Mouse (Mus musculus) testis, adult 2 months (tissue): ENCODE measurements around the gene Gsg1l. TPM values are rescaled to one million over a fixed set of nuclear protein-coding genes. Genes with fewer than 3 reads are reported as not detected.

ENCODE experiments used
- H3K27ac ChIP-seq: fragments of 200-500 bp; 2 replicates; pipeline ENCODE4 v1.5.1; 2012; ENCODE audit warnings: low read depth, low read length; ENCODE audit not compliant: control insufficient read depth, insufficient read depth
- H3K27me3 ChIP-seq: fragments of 200-500 bp; 2 replicates; pipeline ENCODE4 v1.6.1; 2012; ENCODE audit warnings: mild to moderate bottlenecking, low read length, moderate library complexity; ENCODE audit not compliant: control insufficient read depth, insufficient read depth
- H3K36me3 ChIP-seq: fragments of 200-500 bp; 2 replicates; pipeline ENCODE4 v1.6.1; 2012; ENCODE audit warnings: mild to moderate bottlenecking, low read length; ENCODE audit not compliant: control insufficient read depth, insufficient read depth
- H3K4me1 ChIP-seq: fragments of 200-500 bp; 2 replicates; pipeline ENCODE4 v1.6.1; 2012; ENCODE audit warnings: low read length; ENCODE audit not compliant: control insufficient read depth, insufficient read depth
- H3K4me3 ChIP-seq: fragments of 200-500 bp; 2 replicates; pipeline ENCODE4 v1.5.1; 2012; ENCODE audit warnings: low read depth, mild to moderate bottlenecking, low read length, moderate library complexity, mixed read lengths; ENCODE audit not compliant: control insufficient read depth
- CTCF ChIP-seq: fragments of 200-500 bp; IDR thresholded peaks from 2 replicates; pipeline ENCODE4 v1.5.1; 2012; ENCODE audit warnings: low read depth, mild to moderate bottlenecking, inconsistent platforms, low read length, moderate library complexity; ENCODE audit not compliant: control insufficient read depth, insufficient read depth, insufficient replicate concordance
- POLR2A ChIP-seq: fragments of 200-500 bp; IDR thresholded peaks from 2 replicates; pipeline ENCODE4 v1.6.1; 2012; ENCODE audit warnings: low read depth, mild to moderate bottlenecking, inconsistent platforms, low read length, moderate library complexity; ENCODE audit not compliant: control insufficient read depth
- polyA plus RNA-seq: library from polyadenylated mRNA; depleted of rRNA; stranded (reverse); fragments of >200 nt; gene quantifications from 2 replicates; pipeline ENCODE4 v1.2.3, GENCODE M21; 2012

Gene Gsg1l
- polyA plus RNA-seq, 1 experiment, result 0.52 TPM

DNA sequence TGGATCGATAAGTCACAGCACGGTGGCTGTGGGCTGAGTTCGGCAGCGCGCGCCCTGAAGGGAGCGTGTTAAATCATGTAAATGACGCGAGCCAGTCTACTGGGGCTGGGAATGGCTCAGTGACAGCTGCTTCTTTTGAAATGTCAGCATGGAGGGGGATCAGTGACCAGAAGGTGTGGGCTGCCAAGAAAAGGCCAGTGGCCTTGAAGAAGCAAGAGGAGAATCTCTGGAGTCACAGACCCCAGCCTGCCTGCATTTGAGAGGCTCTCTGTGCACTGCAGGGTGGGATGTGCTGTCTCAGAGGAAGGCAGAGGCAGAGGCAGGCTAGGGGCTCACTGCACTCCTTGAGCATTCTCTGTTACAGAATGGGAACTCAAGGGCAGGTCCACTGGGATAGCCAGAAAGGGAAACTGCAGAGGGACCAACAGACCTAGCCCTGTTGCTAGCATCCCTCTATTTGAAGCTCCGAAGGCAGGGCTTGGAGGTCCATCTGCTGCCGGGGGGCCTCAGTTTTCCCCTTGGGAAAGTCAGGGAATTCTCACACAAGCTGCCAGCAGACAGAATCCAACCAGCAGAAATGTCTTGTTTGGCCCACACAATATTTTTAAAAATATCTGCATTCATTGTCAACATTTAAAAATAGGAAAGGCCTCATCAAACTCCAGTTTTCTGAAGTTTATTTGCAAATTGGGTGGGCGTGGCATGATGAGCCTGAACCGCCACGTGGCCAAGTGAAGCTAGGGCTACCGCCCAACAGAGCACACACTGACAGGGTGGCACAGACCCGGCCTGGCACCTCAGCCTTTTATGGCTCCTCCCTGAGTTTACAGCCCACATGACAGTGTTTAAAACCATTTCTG, 115.6 kb downstream of the Gsg1l start:
- TF ChIP-seq POLR2A, result no peak
- Histone ChIP-seq H3K4me3 (no peak overlapping the region), H3K36me3 (no peaks in the 10 kb centered on the region), H3K27ac (no peak overlapping the region), H3K4me1 (peaks cover 9% of the 10 kb centered on the region), H3K27me3 (no peaks in the 10 kb centered on the region)

DNA sequence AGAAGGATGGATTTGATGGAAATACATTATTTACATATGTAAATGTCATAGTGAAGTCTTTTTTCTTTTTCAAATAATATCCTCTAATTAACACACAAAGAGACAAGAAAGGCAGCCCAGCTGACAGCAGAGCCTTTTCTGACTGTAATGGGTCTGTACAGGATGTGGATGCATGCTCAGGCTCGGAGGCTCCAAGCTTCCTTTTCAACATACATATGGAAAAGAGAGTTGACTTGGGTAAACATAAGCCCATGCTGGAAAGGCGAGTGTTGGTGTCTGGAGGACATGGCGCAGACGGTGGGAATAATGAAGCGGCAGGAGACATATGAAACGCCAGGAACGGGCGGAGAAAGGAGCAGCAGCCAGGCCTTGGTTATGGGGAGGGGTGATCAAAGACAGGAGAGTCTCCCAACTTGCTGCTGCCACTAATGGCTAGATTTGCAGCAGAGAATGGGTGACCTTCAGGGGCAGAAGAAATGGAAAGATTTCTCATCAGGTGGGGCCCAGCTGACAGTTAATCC, 118.1 kb downstream of the Gsg1l start:
- H3K36me3 ChIP-seq, result no peaks in the 10 kb centered on the region
- TF ChIP-seq POLR2A (no peak), CTCF (no peak)
- H3K4me3 ChIP-seq, result no peak overlapping the region
- no peak overlapping the region for H3K27ac ChIP-seq
- H3K27me3 ChIP-seq, result no peaks in the 10 kb centered on the region
- peaks cover 9% of the 10 kb centered on the region for H3K4me1 ChIP-seq

DNA sequence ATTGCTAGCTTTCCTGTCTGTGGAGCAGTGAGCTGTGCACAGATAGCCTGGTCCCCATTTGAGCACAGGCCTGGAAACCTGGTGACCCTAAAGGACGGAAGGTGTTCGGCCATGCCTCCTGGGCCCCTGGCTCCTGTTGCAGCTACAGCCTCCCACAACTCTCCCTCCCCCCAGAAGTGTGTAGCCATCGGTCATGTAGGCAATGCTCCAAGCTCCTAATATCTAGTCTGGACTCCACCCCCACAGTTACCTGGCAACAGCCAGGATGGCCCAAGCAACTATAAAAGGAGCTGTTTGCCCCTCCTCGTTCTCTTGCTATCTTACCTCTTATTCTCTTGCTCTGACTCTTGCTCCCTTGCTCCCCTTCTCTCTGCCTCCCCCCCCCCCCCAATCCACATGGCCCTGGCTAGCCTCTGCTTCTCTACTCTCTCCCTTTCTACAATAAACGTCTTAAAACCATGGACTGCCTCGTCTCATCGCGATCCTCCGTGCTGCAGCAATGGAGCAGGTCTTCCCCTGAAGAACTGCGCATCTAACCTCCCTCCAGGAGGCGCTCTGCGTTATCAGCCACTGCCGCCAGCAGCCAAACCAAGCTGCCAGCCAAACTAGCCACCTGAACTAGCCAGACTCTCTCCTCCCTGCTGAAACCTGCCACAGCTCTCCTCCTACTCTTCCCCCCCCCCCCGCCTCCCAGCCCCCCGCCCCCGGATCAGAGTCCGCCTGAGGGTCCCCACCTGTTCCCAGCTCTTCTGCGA, 122.7 kb downstream of the Gsg1l start:
- Histone ChIP-seq H3K27ac (no peak overlapping the region), H3K4me1 (no peaks in the 10 kb centered on the region; the same call in 1 of the 2 replicates), H3K36me3 (no peaks in the 10 kb centered on the region), H3K27me3 (no peaks in the 10 kb centered on the region), H3K4me3 (no peak overlapping the region)
- TF ChIP-seq POLR2A (no peak), CTCF (no peak)

DNA sequence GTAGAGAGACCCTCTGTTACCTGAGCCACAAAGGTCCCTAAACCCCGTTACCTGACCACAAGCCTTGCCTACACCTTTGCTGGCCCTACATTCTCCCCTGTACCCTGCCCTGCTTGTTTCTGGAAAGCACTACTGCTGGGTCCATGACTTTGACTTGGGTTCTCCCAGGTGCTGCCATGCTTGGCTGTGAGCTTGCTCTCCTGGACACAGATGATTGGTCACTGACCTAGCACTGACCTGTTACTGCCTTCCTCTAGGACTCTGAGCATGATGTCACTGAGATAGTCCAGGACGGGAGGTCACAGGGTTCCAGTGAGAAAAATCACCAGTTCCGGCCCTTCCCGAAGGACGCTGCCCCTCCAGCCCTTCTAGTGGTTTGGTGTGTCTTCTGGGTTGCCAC, 123.4 kb downstream of the Gsg1l start:
- no peaks in the 10 kb centered on the region for H3K27me3 ChIP-seq
- TF ChIP-seq CTCF (no peak), POLR2A (no peak)
- no peaks in the 10 kb centered on the region for H3K36me3 ChIP-seq
- no peak overlapping the region for H3K27ac ChIP-seq
- H3K4me3 ChIP-seq, result no peak overlapping the region
- no peaks in the 10 kb centered on the region; the same call in 1 of the 2 replicates for H3K4me1 ChIP-seq

DNA sequence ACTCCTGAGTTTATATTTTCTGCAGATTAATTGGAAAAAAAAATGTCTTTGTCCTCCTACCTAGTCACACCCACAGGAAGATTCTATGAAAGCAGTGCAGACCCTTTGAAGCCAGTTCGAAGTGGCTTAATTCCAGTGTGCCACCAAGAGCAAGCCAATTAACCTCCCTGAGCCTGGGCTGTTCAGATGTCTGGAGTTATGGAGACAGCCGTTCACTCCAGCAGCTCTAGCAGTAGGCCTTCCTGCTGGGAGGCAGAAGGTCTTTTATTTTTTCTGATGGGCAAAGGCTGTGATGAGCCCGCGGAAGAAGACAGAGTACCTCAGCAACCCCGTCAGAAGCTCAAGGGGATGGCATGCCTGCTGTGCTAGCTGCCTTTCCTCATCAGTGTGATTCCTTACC, 127.2 kb downstream of the Gsg1l start:
- TF ChIP-seq POLR2A, result no peak
- TF ChIP-seq CTCF, result no peak
- H3K4me3 ChIP-seq, result no peak overlapping the region
- no peak overlapping the region for H3K27ac ChIP-seq
- no peaks in the 10 kb centered on the region for H3K36me3 ChIP-seq
- no peaks in the 10 kb centered on the region; the same call in 1 of the 2 replicates for H3K4me1 ChIP-seq
- no peaks in the 10 kb centered on the region for H3K27me3 ChIP-seq

DNA sequence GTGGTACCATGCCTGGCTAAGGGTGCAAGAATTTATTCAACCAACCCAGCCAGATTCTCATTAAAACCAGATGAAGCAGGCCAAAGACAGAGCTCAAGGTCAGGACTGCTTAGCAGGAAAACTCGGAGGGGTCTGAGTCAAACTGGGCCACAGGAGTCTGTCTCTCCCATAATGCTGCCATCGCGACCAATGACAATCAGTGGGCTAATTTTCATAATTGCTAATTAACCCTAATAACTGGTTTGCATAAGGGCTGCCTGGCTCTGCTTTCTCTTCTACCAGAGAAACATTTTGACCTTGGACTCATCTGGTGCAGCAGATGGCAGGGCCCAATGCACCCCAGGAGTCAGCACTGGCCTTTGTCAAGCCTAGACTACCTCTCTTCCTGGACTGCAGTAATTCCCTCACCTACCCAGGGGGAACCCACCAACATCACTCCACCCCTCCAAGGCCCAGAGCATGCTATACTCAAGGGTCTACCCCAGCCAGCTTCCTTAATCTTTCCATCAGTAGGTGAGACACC, 127.8 kb downstream of the Gsg1l start:
- Histone ChIP-seq H3K4me1 (no peaks in the 10 kb centered on the region), H3K36me3 (no peaks in the 10 kb centered on the region), H3K27ac (no peak overlapping the region), H3K4me3 (no peak overlapping the region), H3K27me3 (no peaks in the 10 kb centered on the region)
- TF ChIP-seq CTCF (no peak), POLR2A (no peak)

DNA sequence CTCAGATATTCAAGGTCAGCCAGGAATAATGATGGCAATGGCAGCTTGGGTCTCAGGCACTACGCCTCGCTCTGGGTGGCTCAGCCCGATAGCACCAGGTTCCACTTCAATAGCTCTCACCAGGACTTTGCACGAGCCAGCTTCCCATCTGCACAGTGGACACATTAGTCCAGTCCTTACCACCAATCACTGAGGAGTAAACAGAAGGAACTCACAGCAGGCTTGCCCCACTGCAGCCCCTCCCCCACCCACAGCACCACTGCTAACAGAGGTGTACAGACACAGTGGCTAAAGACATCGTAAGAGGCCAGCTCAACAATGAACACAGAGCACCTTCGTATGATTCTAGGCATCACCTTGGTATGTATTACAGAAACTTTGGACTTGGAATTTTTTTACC, 128.4 kb downstream of the Gsg1l start:
- no peaks in the 10 kb centered on the region for H3K4me1 ChIP-seq
- no peak overlapping the region for H3K27ac ChIP-seq
- H3K4me3 ChIP-seq, result no peak overlapping the region
- no peaks in the 10 kb centered on the region for H3K27me3 ChIP-seq
- no peaks in the 10 kb centered on the region for H3K36me3 ChIP-seq
- no peak for TF ChIP-seq POLR2A
